Mouse (Mus musculus) neural tube, embryonic 13.5 days (tissue): Measurements from ENCODE around the gene Gpr75. TPM values are rescaled to one million over a fixed set of nuclear protein-coding genes. Genes with fewer than 3 reads are reported as not detected.
A peak's percentile ranks its signal among the peaks of the same experiment; 100 is the strongest.

Experiments
- ATAC-seq: fragments of 200-750 bp; cut with Nextera tagmentation; 2 replicates; pipeline ENCODE4 v1.8.0; 2017; ENCODE audit warnings: low read depth, mild to moderate bottlenecking, moderate TSS enrichment, moderate library complexity
- H3K27ac ChIP-seq: fragments of 300-500 bp; sonication (generic); replicated peaks from 2 replicates; pipeline ENCODE4 v1.5.1; 2015; ENCODE audit warnings: moderate library complexity, mild to moderate bottlenecking, inconsistent platforms
- H3K27me3 ChIP-seq: fragments of 300-500 bp; sonication (generic); 2 replicates; pipeline ENCODE4 v1.6.1; 2015; ENCODE audit warnings: mild to moderate bottlenecking, inconsistent platforms
- H3K36me3 ChIP-seq: fragments of 300-500 bp; sonication (generic); 2 replicates; pipeline ENCODE4 v1.6.1; 2015; ENCODE audit warnings: mild to moderate bottlenecking, inconsistent platforms
- H3K4me1 ChIP-seq: fragments of 300-500 bp; sonication (generic); replicated peaks from 2 replicates; pipeline ENCODE4 v1.6.1; 2015; ENCODE audit warnings: inconsistent platforms
- H3K4me2 ChIP-seq: fragments of 300-500 bp; sonication (generic); 2 replicates; pipeline ENCODE4 v1.6.1; 2015; ENCODE audit warnings: inconsistent platforms, mild to moderate bottlenecking, moderate library complexity
- H3K4me3 ChIP-seq: fragments of 300-500 bp; sonication (generic); 2 replicates; pipeline ENCODE4 v1.5.1; 2015; ENCODE audit warnings: mild to moderate bottlenecking, inconsistent platforms
- H3K9ac ChIP-seq: fragments of 300-500 bp; sonication (generic); 2 replicates; pipeline ENCODE4 v1.6.1; 2015; ENCODE audit warnings: moderate library complexity, mild to moderate bottlenecking, inconsistent platforms
- H3K9me3 ChIP-seq: fragments of 300-500 bp; sonication (generic); 2 replicates; pipeline ENCODE4 v1.6.1; 2016; ENCODE audit warnings: inconsistent platforms
- WGBS: fragments of 180-500 bp; shearing (Covaris S2); methylation state at CpG from one replicate; pipeline ENCODE4 v1.1.7; 2015; 5-methylcytosine and 5-hydroxymethylcytosine counted together
- polyA plus RNA-seq: library from polyadenylated mRNA; unstranded; fragments of >200 nt; fragmentation: Nextera tagmentation; extraction: Ambion mirVana; gene quantifications from 2 replicates; pipeline ENCODE4 v1.2.1, GENCODE M21; 2015

Gene Gpr75
- 5.1 and 5.7 TPM in 2 replicates for polyA plus RNA-seq

DNA sequence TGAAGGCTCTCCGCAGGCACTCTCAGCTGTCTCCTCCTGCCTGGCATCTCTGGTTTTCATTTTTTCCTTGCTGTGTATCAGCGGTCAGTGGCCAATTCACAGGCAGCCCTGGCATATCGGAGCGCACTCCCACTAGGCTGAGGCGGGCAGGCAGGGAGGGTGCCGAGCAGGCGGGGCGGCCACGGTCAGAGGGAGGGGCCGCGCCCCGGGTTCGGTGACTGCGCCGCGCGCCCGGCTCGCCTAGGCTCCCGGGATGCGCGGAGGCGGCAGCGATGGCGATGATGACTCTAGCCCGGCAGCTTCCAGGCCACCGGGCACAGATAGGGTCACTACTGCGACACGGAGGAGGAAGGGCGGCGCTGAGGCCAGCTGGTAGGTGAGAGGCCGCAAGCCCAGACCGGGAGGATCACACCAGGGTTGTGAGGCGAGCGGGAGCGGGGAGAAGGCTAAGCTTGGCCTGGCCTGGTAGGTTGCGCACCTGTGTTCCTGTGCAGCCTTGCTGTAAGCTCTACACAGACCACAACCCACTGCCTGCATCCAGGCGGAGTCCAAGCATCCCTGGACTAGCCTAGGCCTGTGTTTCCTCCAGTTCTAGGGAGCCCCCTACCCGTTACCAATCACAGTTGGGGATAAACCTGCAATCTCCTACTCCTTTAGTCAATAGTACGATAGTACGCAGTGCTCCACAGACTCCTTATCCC is at the start of gene Gpr75, which contains the start of gene Asb3:
TSS of gene Gpr75 (plus strand) at position 188 of the 701 bp plus-strand sequence.
TSS of gene Asb3 (plus strand) at position 246 of the 701 bp plus-strand sequence.
- peak within 1 kb of the TSS; percentile 64 for H3K4me2 ChIP-seq
- H3K36me3 ChIP-seq, result peaks cover 7% of the 10 kb centered on the region
- peaks cover 4% of the 10 kb centered on the region for H3K4me1 ChIP-seq
- H3K27ac ChIP-seq, result peak within 1 kb of the TSS; percentile 83
- H3K9me3 ChIP-seq, result no peaks in the 10 kb centered on the region
- H3K4me3 ChIP-seq, result peak within 1 kb of the TSS; percentile 53
- peak within 1 kb of the TSS; percentile 80 for H3K9ac ChIP-seq
- peak; percentile 98 for ATAC-seq
- no peaks in the 10 kb centered on the region for H3K27me3 ChIP-seq
- 2% methylated on average over 40 of the region's 41 CpGs for WGBS

DNA sequence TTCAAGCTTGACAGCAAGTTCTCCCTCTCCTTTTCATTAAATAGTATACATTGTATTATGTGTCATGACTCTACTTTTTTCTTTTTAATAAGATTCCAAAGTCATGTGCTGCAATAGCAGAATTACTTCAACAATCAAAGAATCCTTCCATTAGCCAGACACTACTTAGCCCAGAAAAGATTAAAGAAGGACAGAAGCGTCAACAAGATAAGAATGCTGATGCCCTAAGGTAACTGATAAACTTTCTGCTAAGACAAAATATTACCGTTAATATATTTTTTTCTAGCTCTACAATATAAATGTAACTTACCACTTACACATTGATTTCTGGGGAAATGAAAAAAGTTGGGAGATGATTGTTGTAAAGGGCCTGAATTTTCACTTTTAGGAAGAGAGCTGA is 46.4 kb upstream of the Gpr75 start:
- Histone ChIP-seq H3K4me3 (no peak overlapping the region), H3K9ac (no peak overlapping the region), H3K27me3 (no peaks in the 10 kb centered on the region), H3K27ac (no peak overlapping the region), H3K9me3 (no peaks in the 10 kb centered on the region), H3K36me3 (peaks cover 74% of the 10 kb centered on the region), H3K4me1 (no peaks in the 10 kb centered on the region), H3K4me2 (no peak overlapping the region)
- no peak for ATAC-seq
- 98% methylated on average over 2 of the region's 2 CpGs for WGBS

DNA sequence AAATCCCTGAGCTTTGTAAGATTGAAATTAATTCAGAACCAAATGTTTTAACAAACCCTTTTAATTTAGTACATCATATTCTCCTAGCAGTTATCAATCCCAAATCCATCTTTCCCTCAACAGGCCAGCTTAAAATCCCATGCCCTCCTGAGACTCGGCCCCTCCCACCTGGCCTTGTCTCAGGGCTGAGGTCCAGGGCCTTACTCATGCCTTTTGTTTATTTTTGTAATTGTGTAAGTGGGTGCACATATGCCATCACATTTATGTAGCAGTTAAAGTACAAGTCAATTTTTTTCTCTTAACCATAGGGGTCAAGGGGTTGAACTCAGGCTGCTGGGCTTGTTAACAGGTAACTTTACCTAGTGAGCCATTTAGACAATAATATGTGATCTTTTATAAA is 40.8 kb upstream of the Gpr75 start:
- no peak overlapping the region for H3K27ac ChIP-seq
- H3K4me1 ChIP-seq, result no peaks in the 10 kb centered on the region
- H3K4me3 ChIP-seq, result no peak overlapping the region
- no peaks in the 10 kb centered on the region for H3K9me3 ChIP-seq
- 93% methylated on average over 1 of the region's 1 CpGs for WGBS
- H3K4me2 ChIP-seq, result no peak overlapping the region
- H3K36me3 ChIP-seq, result peaks cover 63% of the 10 kb centered on the region
- no peak overlapping the region for H3K9ac ChIP-seq
- no peaks in the 10 kb centered on the region for H3K27me3 ChIP-seq
- no peak for ATAC-seq

DNA sequence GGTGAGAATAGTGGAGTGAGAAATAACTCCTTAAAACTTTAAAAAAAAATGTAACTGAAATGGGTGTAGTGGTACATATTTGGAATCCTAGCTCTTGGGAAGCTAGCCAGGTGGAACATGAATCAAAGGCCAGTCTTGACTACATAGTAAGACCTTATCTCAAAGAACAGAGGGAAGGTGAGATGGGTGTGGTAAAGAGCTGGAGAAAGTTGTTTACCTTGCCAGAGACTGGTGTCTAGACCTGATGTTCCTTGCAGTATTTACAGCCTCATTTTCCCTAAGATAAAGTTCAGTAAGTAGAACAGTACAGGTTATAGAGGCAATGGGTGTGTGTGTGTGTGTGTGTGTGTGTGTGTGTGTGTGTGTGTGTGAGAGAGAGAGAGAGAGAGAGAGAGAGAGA is 12.7 kb upstream of the Gpr75 start:
- Histone ChIP-seq H3K36me3 (peaks cover 50% of the 10 kb centered on the region), H3K27ac (no peak overlapping the region), H3K4me3 (no peak overlapping the region), H3K4me1 (no peaks in the 10 kb centered on the region), H3K4me2 (no peak overlapping the region), H3K9me3 (no peaks in the 10 kb centered on the region), H3K27me3 (no peaks in the 10 kb centered on the region), H3K9ac (no peak overlapping the region)
- no peak for ATAC-seq

DNA sequence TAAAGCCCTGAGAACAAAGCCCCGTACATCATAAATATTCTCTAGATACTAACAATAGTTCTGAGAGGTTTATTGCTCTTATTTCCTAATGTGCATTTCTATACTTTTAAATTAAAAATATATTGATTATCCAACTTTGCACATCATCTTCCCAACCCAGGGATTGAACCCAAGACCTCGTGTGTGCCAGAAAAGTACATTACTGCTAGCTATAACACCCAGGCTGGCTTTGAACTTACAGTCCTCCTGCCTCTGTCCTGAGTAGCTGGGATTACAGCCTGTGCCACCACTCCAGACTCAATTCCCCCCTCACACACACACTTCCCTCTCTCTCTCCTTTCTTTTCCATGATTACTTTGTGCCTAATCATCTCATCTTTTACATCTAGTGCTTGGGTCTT is 3.0 kb downstream of the Gpr75 start:
- Histone ChIP-seq H3K9ac (no peak overlapping the region), H3K4me2 (no peak overlapping the region), H3K36me3 (0 out of 2 replicates have a peak, but pooled peaks cover 9% of the 10 kb centered on the region), H3K4me3 (no peak overlapping the region), H3K4me1 (peaks cover 4% of the 10 kb centered on the region), H3K9me3 (no peaks in the 10 kb centered on the region), H3K27ac (no peak overlapping the region), H3K27me3 (no peaks in the 10 kb centered on the region)
- 93% methylated on average over 2 of the region's 2 CpGs for WGBS
- no peak for ATAC-seq

DNA sequence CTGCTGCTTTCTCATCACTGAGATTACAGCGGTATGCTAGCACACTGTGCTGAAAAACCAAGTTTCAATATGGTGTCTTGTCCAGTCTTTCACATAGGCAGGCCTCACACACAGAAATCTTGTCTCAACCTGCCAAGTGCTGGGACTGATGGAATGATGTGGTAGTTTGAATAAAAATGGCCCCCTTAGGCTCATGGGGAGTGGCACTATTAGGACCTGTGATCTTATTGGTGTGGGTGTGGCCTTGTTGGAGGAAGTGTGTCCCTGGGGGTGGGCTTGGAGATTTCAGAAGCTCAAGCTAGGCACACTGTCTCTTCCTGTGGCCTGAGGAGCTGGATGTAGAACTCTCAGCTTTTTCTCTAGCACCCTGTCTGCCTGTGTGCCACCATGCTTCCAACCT is 11.0 kb downstream of the Gpr75 start:
- H3K27ac ChIP-seq, result no peak overlapping the region
- ATAC-seq, result no peak
- H3K4me3 ChIP-seq, result no peak overlapping the region
- H3K4me2 ChIP-seq, result no peak overlapping the region
- H3K4me1 ChIP-seq, result no peaks in the 10 kb centered on the region
- 0 out of 2 replicates have a peak, but pooled peaks cover 8% of the 10 kb centered on the region for H3K36me3 ChIP-seq
- no peaks in the 10 kb centered on the region for H3K27me3 ChIP-seq
- H3K9ac ChIP-seq, result no peak overlapping the region
- no peaks in the 10 kb centered on the region for H3K9me3 ChIP-seq
- WGBS, result 100% methylated on average over 1 of the region's 1 CpGs

DNA sequence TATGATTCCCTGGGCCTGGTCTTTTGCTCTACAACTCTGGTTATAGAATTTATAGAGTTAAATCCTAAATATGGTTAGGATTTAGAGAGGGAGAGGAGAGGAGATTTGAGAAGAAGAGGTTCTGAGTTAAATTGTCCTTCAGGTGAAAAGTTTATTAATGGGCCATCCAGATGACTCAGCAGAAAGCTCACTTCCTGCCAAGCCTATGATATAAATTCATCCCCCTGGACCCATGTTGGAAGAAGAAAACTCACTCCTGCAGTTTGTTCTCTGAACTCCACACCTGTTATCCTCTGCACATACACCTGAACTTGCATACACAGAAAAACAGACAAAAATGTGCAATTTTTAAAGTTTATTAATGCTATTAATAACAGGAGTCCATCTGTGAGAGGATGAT is 14.2 kb downstream of the Gpr75 start:
- H3K36me3 ChIP-seq, result no peaks in the 10 kb centered on the region
- H3K9ac ChIP-seq, result no peak overlapping the region
- H3K4me3 ChIP-seq, result no peak overlapping the region
- H3K4me1 ChIP-seq, result no peaks in the 10 kb centered on the region
- H3K27ac ChIP-seq, result no peak overlapping the region
- ATAC-seq, result no peak
- H3K9me3 ChIP-seq, result 0 out of 2 replicates have a peak, but pooled peaks cover 1% of the 10 kb centered on the region
- no peaks in the 10 kb centered on the region for H3K27me3 ChIP-seq
- no peak overlapping the region for H3K4me2 ChIP-seq

DNA sequence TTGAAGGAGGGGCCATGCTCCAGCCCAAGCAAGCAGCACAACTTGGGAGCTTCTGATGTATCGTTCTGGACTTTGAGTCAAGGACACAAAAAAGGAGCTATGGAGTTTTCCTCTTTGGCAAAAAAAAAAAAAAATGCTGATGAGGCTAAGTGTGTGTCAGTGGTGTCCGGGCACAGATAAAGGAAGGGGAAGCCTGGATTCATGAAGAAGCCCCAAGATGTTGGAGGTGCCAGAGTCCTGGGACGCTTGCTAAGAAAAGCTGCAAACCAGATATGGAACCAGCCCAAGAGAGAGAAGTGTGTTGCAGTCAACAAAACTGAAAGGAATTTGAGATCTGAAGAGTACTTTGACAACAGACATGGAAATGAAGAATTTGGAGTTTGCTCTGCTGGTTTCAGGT is 27.2 kb downstream of the Gpr75 start:
- Histone ChIP-seq H3K36me3 (peaks cover 4% of the 10 kb centered on the region; the same call in 1 of the 2 replicates), H3K4me1 (no peaks in the 10 kb centered on the region)

DNA sequence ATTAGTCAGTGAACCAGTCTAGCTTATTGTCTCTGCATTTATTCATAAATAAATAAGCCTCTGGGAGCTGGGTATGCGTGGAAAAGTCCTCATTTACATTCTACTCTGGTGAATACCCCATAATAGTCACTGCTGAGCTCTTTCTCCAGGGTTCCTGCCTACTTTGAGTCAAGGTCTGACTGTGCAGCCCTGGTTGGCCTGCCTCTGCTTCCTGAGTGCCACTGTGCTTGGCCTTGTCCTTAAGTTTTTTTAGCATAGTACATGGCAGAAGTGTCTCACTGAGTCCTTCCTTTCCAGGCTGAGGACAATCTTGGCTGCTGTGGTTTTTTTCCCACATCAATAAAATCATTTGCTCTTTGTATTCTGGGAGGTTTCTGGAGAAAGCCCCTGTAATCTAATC is 35.5 kb downstream of the Gpr75 start:
- peaks cover 24% of the 10 kb centered on the region for H3K36me3 ChIP-seq
- no peak overlapping the region for H3K4me3 ChIP-seq
- no peak overlapping the region for H3K27ac ChIP-seq
- H3K4me1 ChIP-seq, result no peaks in the 10 kb centered on the region
- no peak for ATAC-seq
- no peaks in the 10 kb centered on the region for H3K27me3 ChIP-seq
- H3K4me2 ChIP-seq, result no peak overlapping the region
- WGBS, result 72% methylated on average over 1 of the region's 1 CpGs
- H3K9me3 ChIP-seq, result no peaks in the 10 kb centered on the region
- no peak overlapping the region for H3K9ac ChIP-seq

More for the DNA sequence above, 27.2 kb downstream of the Gpr75 start:
- Histone ChIP-seq H3K4me2 (no peak overlapping the region), H3K4me3 (no peak overlapping the region), H3K27ac (no peak overlapping the region), H3K9me3 (no peaks in the 10 kb centered on the region; the same call in none of the 2 replicates), H3K9ac (no peak overlapping the region), H3K27me3 (no peaks in the 10 kb centered on the region)
- WGBS, result 91% methylated on average over 3 of the region's 3 CpGs
- ATAC-seq, result no peak

DNA sequence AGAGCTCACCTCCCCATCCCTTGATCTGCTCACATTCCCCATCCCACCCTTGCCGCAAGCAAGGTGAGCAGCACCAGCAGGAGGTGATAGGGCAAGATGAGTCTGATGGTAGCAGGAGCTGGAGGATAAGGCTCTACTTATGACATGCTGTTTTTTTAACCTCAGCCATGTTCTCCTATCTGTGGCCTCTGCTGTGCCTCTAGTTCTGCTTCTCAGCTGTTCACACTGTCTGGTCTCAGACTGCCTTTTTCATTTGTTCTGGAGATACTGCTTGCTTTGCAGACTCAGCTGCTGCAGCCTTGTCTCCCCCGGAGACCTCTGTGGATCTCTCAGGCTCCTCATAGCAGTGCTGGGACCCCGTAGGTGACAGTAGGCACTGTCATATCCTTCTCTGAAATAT is 38.1 kb downstream of the Gpr75 start:
- ATAC-seq, result no peak
- Histone ChIP-seq H3K9me3 (no peaks in the 10 kb centered on the region), H3K9ac (no peak overlapping the region), H3K4me3 (no peak overlapping the region), H3K27ac (no peak overlapping the region), H3K4me2 (no peak overlapping the region), H3K36me3 (peaks cover 45% of the 10 kb centered on the region), H3K27me3 (no peaks in the 10 kb centered on the region), H3K4me1 (no peaks in the 10 kb centered on the region)
- WGBS, result 97% methylated on average over 3 of the region's 3 CpGs

DNA sequence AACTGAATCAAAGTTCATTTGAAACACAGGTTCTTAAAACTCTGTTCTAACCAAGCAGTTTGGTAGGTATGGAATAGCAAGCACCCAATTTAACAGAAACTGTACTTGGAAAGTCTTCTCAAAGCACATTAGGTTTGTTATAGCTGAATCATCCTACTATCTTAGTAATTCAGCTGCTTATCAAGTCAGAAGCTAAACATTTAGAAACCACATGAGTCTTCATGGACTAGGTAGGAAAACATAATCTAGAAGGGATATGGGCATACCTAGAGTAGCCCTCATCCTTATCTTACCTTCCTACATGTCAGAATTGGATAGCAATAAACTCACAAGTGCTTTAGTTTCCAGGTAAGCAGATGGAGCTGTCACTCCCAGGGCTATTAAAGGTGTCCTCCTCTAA is 42.9 kb downstream of the Gpr75 start:
- no peak overlapping the region for H3K4me2 ChIP-seq

DNA sequence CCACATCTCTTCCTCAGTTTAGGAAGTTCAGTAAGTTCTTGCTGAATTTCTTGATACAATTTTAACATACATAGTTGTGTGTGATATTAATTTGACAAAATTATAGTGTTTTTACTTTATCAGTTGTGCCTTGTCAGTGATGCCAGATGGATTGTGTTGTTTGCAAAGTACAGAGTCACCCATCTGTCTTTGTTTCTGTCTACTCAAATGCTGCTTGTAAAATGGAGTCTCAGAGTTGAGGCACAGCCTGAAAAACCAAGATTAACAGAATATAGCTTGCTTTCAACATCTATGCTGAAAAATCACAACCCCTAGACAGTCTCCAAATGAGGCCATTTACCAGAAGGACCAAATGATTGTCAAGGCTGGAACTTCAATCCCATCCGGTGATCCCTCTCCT is 43.3 kb downstream of the Gpr75 start:
- 92% methylated on average over 1 of the region's 1 CpGs for WGBS
- no peaks in the 10 kb centered on the region for H3K4me1 ChIP-seq
- no peaks in the 10 kb centered on the region for H3K27me3 ChIP-seq
- peaks cover 61% of the 10 kb centered on the region for H3K36me3 ChIP-seq
- H3K4me3 ChIP-seq, result no peak overlapping the region
- no peaks in the 10 kb centered on the region for H3K9me3 ChIP-seq
- H3K9ac ChIP-seq, result no peak overlapping the region
- no peak overlapping the region for H3K27ac ChIP-seq
- ATAC-seq, result no peak
- no peak overlapping the region for H3K4me2 ChIP-seq

More for the DNA sequence above, 42.9 kb downstream of the Gpr75 start:
- Histone ChIP-seq H3K4me1 (no peaks in the 10 kb centered on the region), H3K4me3 (no peak overlapping the region), H3K9ac (no peak overlapping the region), H3K9me3 (no peaks in the 10 kb centered on the region), H3K27ac (no peak overlapping the region), H3K27me3 (no peaks in the 10 kb centered on the region), H3K36me3 (peaks cover 64% of the 10 kb centered on the region)
- ATAC-seq, result no peak
